Mouse (Mus musculus) cerebellum, postnatal 25 days (tissue): ENCODE measurements at regions not wholly inside any gene's neighbourhood (a gene's known extent, or its start where the extent isn't known, plus 50 kb on each side); places are given as distances from the start of the nearest gene placed in this dataset.
A peak's percentile ranks its signal among the peaks of the same experiment; 100 is the strongest.
"Not testable (repeated sequence)": the region's sequence is repeated elsewhere in the genome, so short reads cannot be mapped to it uniquely, and the experiment has no call there.

Source experiments
- DNase-seq, 2 experiments: peaks; one replicate each; pipeline ENCODE4 v3.0.0; 2021; ENCODE audit warnings: mixed read lengths in 2 of 2

- peak in 1 of 2 experiments; percentile 37 for DNase-seq
Measured at GRCm38 (mm10) chr10:126333786-126334185, 367.8 kb downstream of the Lrig3 start.

DNA sequence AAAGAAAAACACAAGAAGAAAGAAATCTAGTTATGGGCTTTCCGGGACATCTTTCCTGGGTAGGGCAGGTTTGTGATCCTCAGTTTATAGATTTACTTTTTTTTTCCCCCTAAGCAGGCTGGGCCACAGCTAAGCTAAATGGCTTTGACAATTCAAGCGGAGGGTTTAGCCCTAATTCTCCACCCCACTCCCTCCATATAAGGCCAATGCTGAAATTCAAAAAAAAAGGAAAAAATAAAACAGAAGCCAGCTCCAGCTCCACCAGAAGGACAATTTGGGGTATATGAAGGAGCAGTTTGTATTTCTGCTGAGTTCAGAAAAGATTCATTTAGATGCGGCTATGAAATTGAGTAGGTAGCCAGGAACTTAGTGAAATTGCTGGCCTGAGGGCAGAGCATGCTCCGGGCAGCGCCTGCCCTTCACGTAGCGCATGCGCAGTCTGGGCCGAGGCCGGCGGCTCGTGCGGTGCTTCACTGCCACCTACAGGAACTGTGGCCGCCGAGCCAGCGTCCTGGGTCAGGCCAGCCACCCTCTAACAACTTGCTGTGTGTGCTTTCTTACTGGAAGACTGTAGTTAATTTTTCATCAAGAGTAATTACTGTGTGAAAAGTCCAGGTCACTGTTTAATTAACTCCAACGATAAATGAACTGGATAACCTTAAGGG is 364.5 kb downstream of the Lrig3 start:
- peak; percentile 90 to 95 for DNase-seq

- no peak for DNase-seq
Measured at GRCm38 (mm10) chr10:126320831-126321230, 354.9 kb downstream of the Lrig3 start.

DNA sequence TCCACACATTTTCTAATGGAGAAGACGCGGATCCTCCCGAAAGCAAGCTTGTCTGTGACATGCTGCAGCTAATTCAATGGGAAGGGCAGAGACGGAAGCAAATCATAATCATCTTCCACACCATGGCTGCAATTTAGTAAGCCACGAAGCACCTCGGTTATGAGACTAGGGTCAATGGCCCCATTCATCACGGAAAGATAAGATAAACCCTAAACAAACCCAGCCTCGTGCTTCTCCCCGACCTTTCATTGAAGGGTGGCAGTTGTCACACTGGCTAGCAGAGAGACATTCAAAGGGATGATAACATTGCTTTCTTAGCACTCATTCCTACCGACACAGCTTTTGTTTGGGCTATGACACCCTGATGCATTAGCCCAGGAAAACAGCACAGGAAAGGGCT is 353.8 kb downstream of the Lrig3 start:
- no peak for DNase-seq

- DNase-seq = no peak
Measured at GRCm38 (mm10) chr10:126299962-126300361, 334.0 kb downstream of the Lrig3 start.

GRCm38 (mm10) chr10:126298211-126298610 is 332.2 kb downstream of the Lrig3 start:
- DNase-seq = no peak

GRCm38 (mm10) chr10:126295853-126296252 is 329.9 kb downstream of the Lrig3 start:
- peak in 1 of 2 experiments; percentile 2 for DNase-seq

- DNase-seq = no peak
Measured at GRCm38 (mm10) chr10:126291765-126292164, 325.8 kb downstream of the Lrig3 start.

DNA sequence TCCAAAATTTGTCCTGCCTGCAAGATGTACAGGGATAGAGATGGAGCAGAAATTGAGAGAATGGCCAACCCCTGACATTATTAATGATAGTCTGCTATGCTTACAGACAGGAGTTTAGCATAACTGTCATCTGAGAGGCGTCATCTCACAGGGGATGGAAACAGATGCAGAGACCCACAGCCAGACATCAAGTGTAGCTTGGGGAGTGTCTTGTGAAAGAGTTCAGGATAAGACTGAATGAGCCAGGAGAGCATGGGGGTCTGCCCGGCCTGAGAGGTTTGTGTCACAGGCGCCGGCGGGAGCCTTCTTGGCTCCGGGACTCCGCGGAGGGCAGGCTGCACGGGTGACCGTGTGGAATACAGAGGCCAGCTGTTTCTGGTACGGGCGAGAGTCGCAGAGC is 319.1 kb downstream of the Lrig3 start:
- DNase-seq = not testable (repeated sequence)

DNA sequence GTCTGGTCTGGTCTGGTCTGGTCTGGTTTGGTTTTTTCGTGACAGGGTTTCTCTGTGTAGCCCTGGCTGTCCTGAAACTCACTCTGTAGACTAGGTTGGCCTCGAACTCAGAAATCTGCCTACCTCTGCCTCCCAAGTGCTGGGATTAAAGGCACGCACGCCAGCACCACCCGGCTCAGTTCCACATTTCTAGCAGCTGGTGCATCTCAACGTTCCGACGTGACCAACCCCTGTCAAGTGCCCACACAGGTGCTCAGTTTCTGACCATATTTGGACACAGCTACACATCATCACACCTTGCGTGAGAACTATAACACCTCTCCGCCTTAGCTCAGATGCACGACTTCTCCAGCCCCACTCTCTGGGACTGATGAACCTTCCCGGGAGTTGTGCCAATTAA is 304.4 kb downstream of the Lrig3 start:
- no peak for DNase-seq

GRCm38 (mm10) chr10:126267321-126267998 is 301.5 kb downstream of the Lrig3 start:
- no peak for DNase-seq

GRCm38 (mm10) chr10:126257171-126257570 is 291.2 kb downstream of the Lrig3 start:
- no peak for DNase-seq

DNA sequence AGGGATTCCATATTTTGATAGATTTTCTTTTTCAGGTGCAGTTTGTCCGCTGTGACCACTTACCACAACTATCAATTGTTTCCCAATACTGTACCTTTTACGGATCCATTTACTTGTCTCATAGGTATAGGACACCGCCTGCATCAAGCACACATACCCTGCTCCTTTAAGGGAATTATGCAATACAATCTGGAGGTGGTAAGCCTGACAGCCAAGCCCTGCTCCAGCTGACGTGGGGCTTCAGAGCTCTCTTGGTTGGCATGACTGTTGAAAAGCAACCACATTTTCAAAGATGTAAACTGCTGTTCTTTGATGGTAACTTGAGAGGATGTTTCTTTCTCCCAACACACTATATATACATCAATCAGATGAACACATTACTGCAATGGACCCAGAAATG is 288.2 kb downstream of the Lrig3 start:
- no peak for DNase-seq

- DNase-seq = no peak
Measured at GRCm38 (mm10) chr10:126249176-126249575, 283.2 kb downstream of the Lrig3 start.

GRCm38 (mm10) chr10:126243051-126243450 is 277.1 kb downstream of the Lrig3 start:
- no peak for DNase-seq

- no peak for DNase-seq
Measured at GRCm38 (mm10) chr10:126239536-126239935, 273.6 kb downstream of the Lrig3 start.
